Mouse (Mus musculus): Measurements from ENCODE around the gene Synpo2.

- TF ChIP-seq EP300 (IDR thresholded peaks at IDR 0.05), result no peak
- no peak for TF ChIP-seq CTCF (IDR thresholded peaks at IDR 0.05)
Observed at GRCm38 (mm10) chr3:123179508-123179907, 56.4 kb downstream of the Synpo2 start.

Measured in lung, postnatal 0 days (tissue).